In genomic region chr16:91953967-91954366, GRCm38 (mm10) we compare ENCODE assay signal across 25 mouse cellular contexts.
DNase-seq lines count a peak whose midpoint lies in the region; ATAC-seq and TF ChIP-seq lines count a peak whose summit lies in the region.
"Had no signal": no experiment of that assay in that cellular context is flagged by ENCODE, and none has a peak within 500 bp of the region (broad histone marks: within the 10 kb centered on the region; RNA-seq: fewer than 3 reads in every experiment).

No protein-coding gene starts in this region.

- H3K4me1 ChIP-seq in heart, embryonic 12.5 days (replicated peaks): no peaks in the 10 kb centered on the region
- no peaks in the 10 kb centered on the region for H3K4me1 ChIP-seq in stomach, postnatal 0 days (replicated peaks; ENCODE audit: control insufficient read depth, insufficient read depth)
- H3K4me1 ChIP-seq: forebrain, embryonic 10.5 days; forebrain, embryonic 13.5 days; heart, embryonic 15.5 days; hindbrain, embryonic 10.5 days; hindbrain, embryonic 13.5 days had no signal

- no peak for TF ChIP-seq EP300 in stomach, postnatal 0 days (optimal IDR thresholded peaks at IDR 0.05)

- H3K9ac ChIP-seq in heart, embryonic 12.5 days: no peak overlapping the region
- no peak overlapping the region for H3K9ac ChIP-seq in stomach, postnatal 0 days (ENCODE audit: low read length)
- H3K9ac ChIP-seq: forebrain, embryonic 13.5 days; heart, embryonic 15.5 days; hindbrain, embryonic 13.5 days had no signal

- no peak overlapping the region for H3K27ac ChIP-seq in heart, embryonic 12.5 days (ENCODE audit: poor library complexity, severe bottlenecking)
- H3K27ac ChIP-seq in stomach, postnatal 0 days (replicated peaks): peak overlapping the region; percentile 41; the same call in 1 of the 2 replicates
- H3K27ac ChIP-seq: forebrain, embryonic 10.5 days; forebrain, embryonic 13.5 days; gastrocnemius, adult 2 months; heart, embryonic 15.5 days; hindbrain, embryonic 10.5 days; hindbrain, embryonic 13.5 days had no signal

- no peak overlapping the region for H3K4me3 ChIP-seq in heart, embryonic 12.5 days
- H3K4me3 ChIP-seq in stomach, postnatal 0 days (ENCODE audit: low read depth, low read length): no peak overlapping the region
- H3K4me3 ChIP-seq: forebrain, embryonic 10.5 days; forebrain, embryonic 13.5 days; gastrocnemius, adult 2 months; heart, embryonic 15.5 days; hindbrain, embryonic 10.5 days; hindbrain, embryonic 13.5 days had no signal

- 91% methylated on average over 4 of the region's 4 CpGs for WGBS in heart, embryonic 12.5 days
- 48% methylated on average over 4 of the region's 4 CpGs for WGBS in large intestine, adult 2 months
- 70% methylated on average over 4 of the region's 4 CpGs for WGBS in stomach, postnatal 0 days

- no peak overlapping the region for H3K4me2 ChIP-seq in heart, embryonic 12.5 days
- H3K4me2 ChIP-seq in stomach, postnatal 0 days (replicated peaks; ENCODE audit: low read depth): 0 out of 2 replicates have a peak overlapping the region, but pooled peaks have one; percentile 4
- H3K4me2 ChIP-seq: forebrain, embryonic 13.5 days; heart, embryonic 11.5 days; heart, embryonic 15.5 days; hindbrain, embryonic 13.5 days had no signal

- no peaks in the 10 kb centered on the region for H3K36me3 ChIP-seq in heart, embryonic 12.5 days
- H3K36me3 ChIP-seq in stomach, postnatal 0 days (ENCODE audit: control insufficient read depth, insufficient read depth, low read length): no peaks in the 10 kb centered on the region
- H3K36me3 ChIP-seq: forebrain, embryonic 10.5 days; heart, embryonic 15.5 days; hindbrain, embryonic 10.5 days; hindbrain, embryonic 13.5 days had no signal

- no peak for ATAC-seq in heart, embryonic 12.5 days (ENCODE audit: insufficient number of reproducible peaks, low FRiP score)
- peak; percentile 98 for ATAC-seq in stomach, postnatal 0 days (ENCODE audit: low FRiP score, low TSS enrichment)
- ATAC-seq: activated CD4-positive, CD25-positive, alpha-beta regulatory T cell, adult 4 months; forebrain, embryonic 13.5 days; forebrain, embryonic 16.5 days; hindbrain, embryonic 16.5 days had no signal

- peaks cover 7% of the 10 kb centered on the region for H3K9me3 ChIP-seq in heart, embryonic 12.5 days (replicated peaks)
- no peaks in the 10 kb centered on the region for H3K9me3 ChIP-seq in stomach, postnatal 0 days (ENCODE audit: control insufficient read depth, low read length)
- H3K9me3 ChIP-seq: forebrain, embryonic 13.5 days; heart, embryonic 15.5 days; hindbrain, embryonic 13.5 days had no signal

- no peak for TF ChIP-seq CTCF in stomach, postnatal 0 days (IDR thresholded peaks at IDR 0.05; ENCODE audit: low read depth)

- no peaks in the 10 kb centered on the region for H3K27me3 ChIP-seq in heart, embryonic 12.5 days (replicated peaks)
- H3K27me3 ChIP-seq in stomach, postnatal 0 days (ENCODE audit: control insufficient read depth, insufficient read depth, low read length): no peaks in the 10 kb centered on the region
- H3K27me3 ChIP-seq: forebrain, embryonic 13.5 days; heart, embryonic 15.5 days; hindbrain, embryonic 13.5 days had no signal

- peak; percentile 52 for DNase-seq in heart, adult 11 months
- peak; percentile 84 for DNase-seq in large intestine, adult 2 months (ENCODE audit: low read depth, low spot score)
- DNase-seq in stomach, postnatal 0 days (ENCODE audit: low spot score): peak; percentile 53
- DNase-seq in frontal cortex, postnatal 14 days (ENCODE audit: low spot score in 2 of 2): no peak
- no peak for DNase-seq in left cerebral cortex, adult 8-10 months (ENCODE audit: low spot score in 2 of 2)
- DNase-seq: adrenal gland, adult 8-10 months; adrenal gland, postnatal 25 days; cerebellum, adult 11-12 months; cerebellum, adult 8-10 months; cerebellum, postnatal 10 days; cerebellum, postnatal 36 days; gastrocnemius, adult 2 months; gastrocnemius, postnatal 36 days; heart, postnatal 10 days; heart, postnatal 36 days had no signal

Comparison
In these comparisons a context has a peak if more than half of its experiments do, and no peak if none do; other contexts are left out.
1. DNase-seq: peak in heart, adult 11 months (single experiment), large intestine, adult 2 months (single experiment) and stomach, postnatal 0 days (single experiment); none in frontal cortex, postnatal 14 days (0 of 2) and left cerebral cortex, adult 8-10 months (0 of 2).